Mouse (Mus musculus): ENCODE results near the gene Lamtor4.

Lamtor4 gene

DNA sequence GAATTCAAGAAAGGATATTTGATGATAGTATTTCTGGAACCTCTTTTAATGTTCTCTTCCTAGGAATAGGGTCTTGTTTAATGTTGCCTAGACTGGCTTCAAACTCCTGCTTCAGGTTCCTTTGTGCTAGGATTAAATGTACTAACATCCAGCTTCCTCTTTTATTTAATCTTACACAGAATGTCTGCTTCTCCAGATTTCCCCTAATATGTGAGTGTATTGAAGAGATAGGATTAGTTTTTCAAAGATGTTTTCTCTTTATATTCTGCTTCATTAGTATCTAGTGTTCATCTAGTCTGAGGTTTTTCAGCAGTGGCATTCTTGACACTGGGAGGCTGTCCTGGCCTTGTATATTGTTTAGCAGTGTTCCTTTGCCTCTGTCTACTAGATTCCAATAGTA is 38.9 kb downstream of the Lamtor4 start:
- DNase-seq (ENCODE audit: low read depth, low spot score) = no peak

DNA sequence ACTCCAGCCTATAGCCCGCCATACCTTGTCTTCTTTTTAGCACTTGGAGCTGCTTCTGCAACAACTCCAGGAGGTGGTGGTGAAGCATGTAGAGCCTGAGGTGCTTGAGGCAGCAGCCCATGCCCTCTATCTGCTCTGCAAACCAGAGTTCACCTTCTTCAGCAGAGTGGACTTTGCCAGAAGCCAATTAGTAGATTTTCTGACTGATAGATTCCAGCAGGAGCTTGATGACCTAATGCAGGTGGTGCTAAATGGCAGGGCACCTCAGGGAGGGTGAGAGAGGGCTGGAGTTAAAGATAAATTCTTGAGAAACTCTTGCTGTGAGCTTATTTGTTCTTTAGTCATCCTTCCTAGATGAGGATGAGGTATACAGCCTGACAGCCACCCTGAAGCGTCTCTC is 44.3 kb downstream of the Lamtor4 start:
- no peak for DNase-seq (ENCODE audit: low read depth, low spot score)

Data from ZHBTc4 (cell line).